Mouse (Mus musculus) gastrocnemius, postnatal 10 days (tissue): Measurements from ENCODE around the gene Cir1. TPM values are rescaled to one million over a fixed set of nuclear protein-coding genes. Genes with fewer than 3 reads are reported as not detected.

Source experiments
- DNase-seq: peaks from one replicate; pipeline ENCODE4 v3.0.0; 2021; ENCODE audit warnings: mixed read lengths
- long read RNA-seq, 2 experiments: library from polyadenylated mRNA; stranded (forward); transcript quantifications; one replicate each; pipeline ENCODE4 v2.0.0; 2021
- total RNA-seq, 2 experiments: library from RNA; stranded (reverse); gene quantifications; 2 replicates each; pipeline ENCODE4 v1.2.3; 2021

Cir1 gene
- 10 to 100 TPM; 14.7 to 15.2 TPM for total RNA-seq
- long read RNA-seq, experiment 1, partial matches to known transcripts, result 0 of 16 reads
- long read RNA-seq, experiment 1, other reads (novel, unspliced or antisense), result 16 of 16 reads
- long read RNA-seq, experiment 2, partial matches to known transcripts, result 0 of 15 reads
- long read RNA-seq, experiment 2, other reads (novel, unspliced or antisense), result 15 of 15 reads

GRCm38 (mm10) chr2:73312152-73313116 lies at the start of gene Cir1, which contains the start of gene Scrn3:
TSS of gene Cir1 (minus strand) at chr2:73312701.
TSS of gene Scrn3 (plus strand) at chr2:73312601.
- DNase-seq, result peak; percentile 93

DNA sequence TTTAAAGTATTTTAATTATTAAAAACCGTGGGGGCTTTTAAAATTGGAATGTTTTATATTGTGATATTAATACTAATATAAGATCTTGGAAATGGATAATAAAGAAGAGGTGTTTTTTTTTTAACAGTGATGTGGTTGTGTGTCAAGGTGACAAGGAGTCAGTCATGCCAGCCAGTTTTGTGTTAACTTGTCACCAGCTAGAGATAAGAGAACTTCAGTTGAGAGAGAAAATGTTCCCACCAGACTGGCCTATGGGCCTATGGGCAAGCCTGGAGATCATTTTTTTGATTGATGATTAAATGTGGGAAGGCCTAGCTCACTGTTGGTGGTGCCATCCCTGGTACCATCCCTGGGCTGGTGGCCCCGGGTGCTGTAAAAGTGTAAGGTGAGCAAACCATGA lies 48.0 kb upstream of the Cir1 start:
- DNase-seq, result no peak

DNA sequence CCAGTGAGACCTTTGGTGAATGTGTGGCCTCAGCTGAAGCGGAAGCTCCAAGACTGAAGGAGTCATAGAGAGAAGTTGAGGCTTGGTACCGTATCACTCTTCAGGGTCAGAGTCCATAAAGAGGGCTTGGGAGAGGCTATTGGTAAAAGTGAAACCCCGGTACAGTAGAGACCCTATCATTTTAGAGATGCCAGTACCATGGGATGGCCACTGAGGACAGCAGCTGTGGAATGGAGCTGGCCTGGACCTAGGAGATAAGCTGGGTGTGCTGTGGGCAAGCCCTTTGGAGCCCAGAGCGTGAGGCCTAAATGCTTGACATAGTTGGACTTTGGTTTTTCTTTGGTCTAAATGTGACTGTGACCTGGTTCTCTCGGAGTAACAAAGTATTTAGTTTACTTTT lies 47.4 kb upstream of the Cir1 start:
- no peak for DNase-seq

DNA sequence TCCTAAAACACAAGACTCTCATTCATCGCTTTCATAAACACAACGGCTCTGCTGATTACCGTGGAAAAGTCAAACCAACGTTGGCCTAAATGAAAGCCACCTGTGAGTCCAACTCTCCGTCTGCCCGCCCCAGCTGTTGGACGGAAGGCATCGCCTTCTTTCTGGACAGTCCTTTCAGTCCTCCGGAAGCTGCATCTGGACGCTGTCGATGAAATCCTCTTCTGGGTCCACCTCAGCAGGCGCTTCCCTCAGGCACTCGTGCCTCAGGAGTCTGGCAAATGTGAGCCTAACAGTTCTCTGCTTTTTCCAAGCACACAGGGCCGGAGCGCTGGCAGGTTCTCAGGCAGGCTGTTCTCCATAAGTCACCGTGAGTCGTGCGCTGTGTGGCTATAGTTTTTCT lies 44.5 kb upstream of the Cir1 start:
- DNase-seq, result peak; percentile 36

GRCm38 (mm10) chr2:73351927-73352374 lies 39.5 kb upstream of the Cir1 start:
- no peak for DNase-seq

DNA sequence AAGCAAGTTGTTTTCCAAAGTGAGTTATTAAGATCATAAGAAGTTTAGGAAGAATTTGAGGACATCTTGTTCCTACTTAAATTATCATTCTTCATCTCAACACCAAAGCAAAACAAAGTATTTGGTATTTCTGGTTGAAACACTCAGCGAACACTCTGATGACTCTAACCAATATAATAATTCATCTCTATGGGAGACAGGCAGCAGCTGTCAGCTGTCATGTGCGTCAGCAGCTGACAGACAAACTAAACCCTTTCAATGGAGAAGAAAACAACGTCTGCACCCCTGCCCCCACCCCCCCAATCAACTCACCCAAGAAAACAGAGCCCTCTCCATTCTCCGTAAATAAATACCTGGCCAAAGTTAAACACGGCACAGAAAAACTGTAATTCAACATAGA lies 39.0 kb upstream of the Cir1 start:
- DNase-seq, result no peak

GRCm38 (mm10) chr2:73348221-73348620 lies 35.7 kb upstream of the Cir1 start:
- DNase-seq, result no peak

DNA sequence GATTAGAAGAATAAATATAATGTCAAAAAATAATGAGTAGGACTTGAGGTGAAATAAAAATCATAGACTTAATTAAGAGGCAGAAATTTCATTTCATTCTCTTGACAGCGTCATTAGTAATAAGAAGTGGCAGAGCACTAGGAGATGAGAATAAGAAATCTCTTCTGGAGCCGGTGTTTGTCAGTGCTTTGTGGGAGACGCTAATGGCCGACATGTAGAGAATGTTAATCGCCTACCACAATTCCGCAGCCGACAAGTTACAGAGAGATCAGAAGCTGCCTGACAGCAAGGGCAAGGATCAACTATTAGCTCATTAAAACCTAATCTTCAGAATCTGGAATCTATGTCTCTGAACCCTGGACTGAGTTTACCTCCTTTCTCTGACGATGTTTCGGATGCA lies 35.3 kb upstream of the Cir1 start:
- DNase-seq, result no peak

- DNase-seq, result no peak
These were observed 34.6 kb upstream of the Cir1 start for GRCm38 (mm10) chr2:73347136-73347535.

DNA sequence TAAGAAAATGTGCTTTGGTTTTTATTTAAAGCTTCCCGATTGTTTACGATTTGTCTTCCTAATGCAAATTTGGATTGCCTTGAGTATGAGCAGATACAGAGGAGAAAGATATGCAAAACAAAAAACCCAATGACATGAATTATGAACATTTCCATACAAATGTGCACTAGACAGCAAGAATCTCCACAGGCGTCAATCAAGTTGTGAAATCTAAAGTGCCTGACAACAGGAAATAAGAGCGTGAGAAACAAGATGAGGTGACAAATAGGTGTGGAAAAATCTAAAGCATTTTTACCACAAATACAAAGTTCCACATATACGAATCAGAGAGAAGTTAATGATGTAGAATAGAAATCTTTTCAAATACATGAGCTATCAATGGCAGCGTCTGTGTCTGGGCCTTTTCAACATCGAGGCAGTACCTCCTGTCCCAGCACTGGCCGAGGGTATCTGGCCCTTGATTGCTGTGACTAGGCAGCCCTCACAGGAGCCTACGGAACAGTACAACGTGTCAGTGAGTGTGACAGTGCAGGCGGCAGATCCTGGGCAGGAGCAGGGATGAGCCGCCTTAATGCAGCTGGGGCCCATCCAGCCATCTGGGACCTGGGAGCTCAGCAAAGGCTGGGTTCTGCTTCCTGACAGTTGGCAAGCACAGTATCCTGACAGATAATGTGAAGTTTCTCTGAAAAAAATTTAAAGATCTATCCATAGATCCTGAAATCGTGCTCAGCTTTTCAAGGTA lies 34.0 kb upstream of the Cir1 start:
- no peak for DNase-seq

GRCm38 (mm10) chr2:73345204-73345603 lies 32.7 kb upstream of the Cir1 start:
- DNase-seq, result no peak

DNA sequence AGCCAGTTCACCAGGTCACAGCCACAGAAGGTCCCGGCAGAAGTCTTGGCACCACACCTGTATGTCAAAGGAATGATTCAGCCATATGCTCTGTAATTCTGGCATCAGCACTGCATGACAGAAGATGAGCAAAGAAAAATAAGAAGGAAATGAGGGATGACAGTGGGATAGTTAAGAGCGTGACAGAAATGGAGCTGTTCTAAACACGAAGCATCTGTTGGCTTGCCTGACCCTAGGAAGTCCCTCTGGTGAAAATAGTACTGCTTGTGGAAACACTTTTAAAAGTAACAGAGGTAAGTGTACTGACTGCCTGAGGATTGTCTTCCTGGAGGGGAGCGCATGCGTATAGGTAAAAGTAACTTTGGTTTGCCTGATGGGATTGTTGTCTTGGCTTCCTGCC lies 31.2 kb upstream of the Cir1 start:
- DNase-seq, result no peak

GRCm38 (mm10) chr2:73338415-73338814 lies 25.9 kb upstream of the Cir1 start:
- no peak for DNase-seq

GRCm38 (mm10) chr2:73335949-73336348 lies 23.4 kb upstream of the Cir1 start:
- no peak for DNase-seq

DNA sequence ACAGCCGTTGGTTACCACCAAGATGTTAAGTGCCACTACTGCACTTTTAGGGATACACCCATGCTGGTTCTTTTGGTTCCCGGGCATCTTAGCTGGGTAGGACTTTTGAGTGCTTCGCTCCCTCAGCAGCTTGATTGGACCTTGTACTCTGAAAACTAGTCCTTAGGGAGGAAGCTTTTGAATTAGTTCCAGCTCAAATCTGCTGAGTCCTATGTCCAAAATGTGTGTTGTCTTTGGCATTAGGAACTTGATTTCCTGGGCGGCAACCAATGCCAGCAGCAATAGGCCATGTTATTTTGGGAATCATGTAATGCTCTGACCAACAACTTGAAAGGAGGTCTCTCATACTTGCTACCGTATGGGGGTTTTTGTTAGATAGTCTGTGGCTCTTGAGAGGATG lies 13.4 kb upstream of the Cir1 start:
- no peak for DNase-seq

DNA sequence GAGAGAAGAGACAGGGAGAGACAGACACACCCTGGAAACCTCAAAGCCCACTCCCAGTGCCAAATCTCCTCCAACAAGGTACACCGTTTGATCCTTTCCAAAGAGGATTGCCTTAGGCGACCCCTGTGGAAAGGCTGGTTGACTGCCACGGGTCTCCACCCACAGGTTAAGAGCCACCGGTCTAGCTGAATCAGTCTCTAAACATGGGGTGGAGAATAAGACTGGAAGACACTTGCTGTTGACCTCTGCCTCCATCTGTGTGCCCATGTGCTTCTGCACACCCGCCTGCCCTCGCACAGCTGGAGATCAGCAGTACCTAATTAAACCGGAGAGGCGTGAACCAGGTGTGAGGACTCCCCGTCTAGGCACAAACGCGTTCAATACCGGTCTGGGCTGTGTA lies 10.5 kb upstream of the Cir1 start:
- DNase-seq, result no peak

DNA sequence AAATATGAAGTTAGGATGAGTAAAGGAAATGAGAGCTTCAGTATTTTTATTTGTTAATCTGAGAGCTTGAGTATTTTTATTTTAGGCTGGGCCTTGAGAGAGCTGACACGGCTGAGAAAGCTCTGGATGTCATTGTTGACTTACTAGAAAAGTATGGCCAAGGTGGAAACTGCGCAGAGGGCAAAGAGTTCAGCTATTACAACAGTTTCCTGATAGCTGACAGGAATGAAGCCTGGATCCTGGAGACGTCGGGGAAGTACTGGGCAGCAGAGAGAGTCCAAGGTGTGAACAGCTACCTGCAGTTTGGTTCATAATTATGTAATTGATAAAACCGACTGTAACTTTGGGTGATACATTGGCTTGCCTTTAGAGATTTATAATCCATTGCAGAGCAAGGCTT lies 6.7 kb upstream of the Cir1 start:
- no peak for DNase-seq

GRCm38 (mm10) chr2:73317426-73317825 lies 4.9 kb upstream of the Cir1 start:
- DNase-seq, result no peak

DNA sequence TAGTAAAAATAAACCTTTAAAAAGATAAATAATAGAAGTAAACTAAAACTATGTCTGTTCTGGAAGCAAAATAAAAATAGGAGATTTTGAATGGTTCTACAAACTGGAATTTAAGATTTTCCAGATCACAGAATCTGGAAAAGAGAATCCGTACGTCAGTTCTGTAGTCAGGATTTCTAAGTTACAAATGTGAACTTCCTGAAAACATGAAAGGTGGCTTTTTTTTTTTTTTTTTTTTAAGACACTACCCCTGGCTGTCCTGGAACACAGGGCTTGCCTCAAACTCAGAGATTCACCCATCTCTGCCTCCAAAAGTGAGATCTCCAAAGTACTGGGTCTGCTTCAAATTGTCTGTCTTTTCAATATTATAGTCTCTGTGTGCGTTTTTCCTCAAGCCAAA lies 1.8 kb upstream of the Cir1 start:
- DNase-seq, result no peak

GRCm38 (mm10) chr2:73313117-73313501 lies 608 bp upstream of the Cir1 start:
- DNase-seq, result peak; percentile 15

GRCm38 (mm10) chr2:73306006-73306405 lies 6.5 kb downstream of the Cir1 start:
- DNase-seq, result no peak

- DNase-seq, result no peak
These were observed 8.0 kb downstream of the Cir1 start for GRCm38 (mm10) chr2:73304506-73304905.

DNA sequence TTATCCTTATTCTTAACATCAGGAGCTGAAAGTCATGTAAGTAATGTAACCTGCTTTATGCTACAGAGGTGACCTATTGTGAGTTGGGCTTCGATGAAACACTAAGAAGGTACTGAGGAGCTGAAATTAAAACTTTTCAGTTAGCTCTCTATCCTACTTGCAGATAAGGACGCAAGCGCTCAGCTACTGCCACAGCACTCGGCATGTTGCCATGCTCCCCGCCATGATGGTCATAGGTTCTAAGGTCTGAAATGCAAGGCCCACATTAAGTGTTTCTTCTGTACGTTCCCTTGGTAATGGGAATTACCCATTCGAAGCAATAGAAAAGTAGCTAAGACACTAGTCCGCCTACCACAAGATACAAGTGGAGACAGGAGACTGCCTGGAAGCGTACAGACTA lies 9.8 kb downstream of the Cir1 start:
- no peak for DNase-seq
